Mouse (Mus musculus) forebrain, embryonic 11.5 days (tissue): ENCODE measurements around the gene Bpifa2. TPM values are rescaled to one million over a fixed set of nuclear protein-coding genes. Genes with fewer than 3 reads are reported as not detected.

Experiments
- ATAC-seq: fragments of 200-750 bp; cut with Nextera tagmentation; replicated peaks from 2 replicates; pipeline ENCODE4 v1.8.0; 2017; ENCODE audit warnings: moderate TSS enrichment; ENCODE audit not compliant: low FRiP score
- DNase-seq: peaks from one replicate; pipeline ENCODE4 v3.0.0-alpha.2; 2017; ENCODE audit warnings: low spot score
- H3K27ac ChIP-seq: fragments of 300-500 bp; sonication (generic); 2 replicates; pipeline ENCODE4 v1.5.1; 2014; ENCODE audit warnings: low read depth, low read length
- H3K27me3 ChIP-seq: fragments of 300-500 bp; sonication (generic); 2 replicates; pipeline ENCODE4 v1.6.1; 2014; ENCODE audit warnings: mild to moderate bottlenecking, low read length, mixed read lengths; ENCODE audit not compliant: control insufficient read depth, insufficient read depth
- H3K36me3 ChIP-seq: fragments of 300-500 bp; sonication (generic); 2 replicates; pipeline ENCODE4 v1.6.1; 2014; ENCODE audit warnings: mild to moderate bottlenecking, low read length, moderate library complexity, mixed read lengths; ENCODE audit not compliant: control insufficient read depth, insufficient read depth
- H3K4me1 ChIP-seq: fragments of 300-500 bp; sonication (generic); replicated peaks from 2 replicates; pipeline ENCODE4 v1.6.1; 2014; ENCODE audit warnings: low read length, mixed read lengths; ENCODE audit not compliant: control insufficient read depth, insufficient read depth
- H3K4me2 ChIP-seq: fragments of 300-500 bp; sonication (generic); 2 replicates; pipeline ENCODE4 v1.6.1; 2014; ENCODE audit warnings: low read depth, mild to moderate bottlenecking, low read length, moderate library complexity, mixed read lengths; ENCODE audit not compliant: severe bottlenecking
- H3K4me3 ChIP-seq: fragments of 300-500 bp; sonication (generic); 2 replicates; pipeline ENCODE4 v1.5.1; 2014; ENCODE audit warnings: low read depth, low read length
- H3K9ac ChIP-seq: fragments of 300-500 bp; sonication (generic); 2 replicates; pipeline ENCODE4 v1.6.1; 2014; ENCODE audit warnings: low read length
- H3K9me3 ChIP-seq: fragments of 300-500 bp; sonication (generic); 2 replicates; pipeline ENCODE4 v1.6.1; 2016; ENCODE audit warnings: low read length, mixed read lengths; ENCODE audit not compliant: control insufficient read depth
- WGBS: fragments of 180-500 bp; shearing (Covaris S2); extraction: QIAGEN DNeasy Blood & Tissue Kit; methylation state at CpG from one replicate; pipeline ENCODE4 v1.1.7; 2014; 5-methylcytosine and 5-hydroxymethylcytosine counted together
- polyA plus RNA-seq: library from polyadenylated mRNA; unstranded; fragments of >200 nt; fragmentation: Nextera tagmentation; extraction: Ambion mirVana; gene quantifications from 2 replicates; pipeline ENCODE4 v1.2.1, GENCODE M21; 2014

Bpifa2 gene
- polyA plus RNA-seq, result not detected in 2 replicates

DNA sequence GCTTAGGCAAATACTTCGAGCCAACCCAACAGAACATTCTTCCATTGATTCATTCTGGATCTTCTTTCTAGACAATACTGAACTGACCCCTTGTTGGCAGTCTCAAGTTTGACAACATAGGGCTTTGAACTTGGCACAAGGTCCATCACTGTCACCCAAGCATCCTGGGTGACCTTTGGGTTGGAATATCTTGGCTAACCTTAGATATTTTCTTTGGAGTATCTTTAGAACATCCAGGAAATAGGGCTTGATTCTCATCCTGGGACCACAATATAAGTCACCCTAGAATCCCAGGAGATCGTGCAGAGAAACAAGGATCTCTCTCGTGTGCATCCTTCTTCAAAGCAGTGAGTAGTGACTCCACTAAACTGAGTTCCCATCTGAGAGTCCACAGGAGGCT, at the start of gene Bpifa2:
Gene Bpifa2, plus strand, starts transcription at position 301 of the 400 bp plus-strand sequence.
- Histone ChIP-seq H3K27me3 (no peaks in the 10 kb centered on the region), H3K36me3 (no peaks in the 10 kb centered on the region), H3K27ac (no peak within 1 kb of the TSS), H3K4me1 (no peaks in the 10 kb centered on the region), H3K9ac (no peak within 1 kb of the TSS), H3K4me3 (no peak within 1 kb of the TSS), H3K4me2 (no peak within 1 kb of the TSS), H3K9me3 (no peaks in the 10 kb centered on the region)
- WGBS, result 79% methylated on average over 3 of the region's 3 CpGs
- no peak for ATAC-seq
- DNase-seq, result no peak

DNA sequence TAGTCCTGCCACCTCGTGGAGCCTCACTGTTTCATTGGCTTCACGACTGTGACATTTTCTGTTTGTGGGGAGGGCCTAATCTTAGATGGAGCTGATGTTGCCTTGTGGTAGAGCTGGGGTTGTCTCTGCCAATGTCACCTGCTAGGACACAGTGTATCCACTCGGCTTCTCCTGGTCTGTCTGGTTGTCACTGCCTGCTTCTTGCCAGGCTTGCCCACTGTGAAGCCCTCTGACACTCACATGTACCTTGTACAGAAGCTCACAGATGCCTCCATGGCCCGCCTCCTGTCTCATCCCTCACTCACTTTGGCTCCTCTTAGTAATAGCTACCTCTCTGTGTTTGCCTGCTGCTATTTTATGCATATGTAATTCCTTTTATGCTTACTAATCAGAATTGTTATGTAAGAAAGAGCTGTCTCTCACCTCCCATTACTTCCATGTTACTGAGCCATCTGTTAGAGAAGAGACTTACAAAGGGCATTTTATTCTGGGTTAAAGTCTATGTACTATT, 45.2 kb upstream of the Bpifa2 start:
- 74% methylated on average over 4 of the region's 4 CpGs for WGBS
- ATAC-seq, result no peak
- H3K4me3 ChIP-seq, result no peak overlapping the region

DNA sequence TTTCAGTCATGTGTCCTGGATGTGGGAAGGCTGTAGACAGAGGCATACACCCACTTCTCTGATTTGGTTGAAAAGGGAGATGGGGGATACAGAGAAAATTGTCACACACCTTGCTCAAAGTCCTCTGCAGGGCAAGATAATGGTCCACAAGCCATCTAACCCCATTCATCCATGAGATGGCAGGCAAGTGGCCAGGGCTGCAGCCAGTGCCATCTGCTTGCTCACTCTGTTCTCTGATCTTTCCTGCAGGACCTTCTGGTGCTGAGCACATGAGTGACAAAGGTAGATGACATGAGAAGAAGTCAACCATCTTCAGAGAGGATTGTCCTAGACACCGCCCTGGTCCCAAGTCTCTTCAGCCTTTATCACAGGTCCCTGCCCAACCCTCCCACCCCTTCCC, 44.7 kb upstream of the Bpifa2 start:
- Histone ChIP-seq H3K36me3 (no peaks in the 10 kb centered on the region), H3K4me1 (no peaks in the 10 kb centered on the region), H3K27me3 (no peaks in the 10 kb centered on the region), H3K9ac (no peak overlapping the region), H3K4me2 (no peak overlapping the region), H3K27ac (no peak overlapping the region), H3K9me3 (no peaks in the 10 kb centered on the region), H3K4me3 (no peak overlapping the region)
- WGBS, result 94% methylated on average over 1 of the region's 1 CpGs
- DNase-seq (no peak), ATAC-seq (no peak)

More for the DNA sequence above, 45.2 kb upstream of the Bpifa2 start:
- no peak for DNase-seq
- Histone ChIP-seq H3K36me3 (no peaks in the 10 kb centered on the region), H3K4me1 (no peaks in the 10 kb centered on the region), H3K9me3 (no peaks in the 10 kb centered on the region), H3K4me2 (no peak overlapping the region), H3K9ac (no peak overlapping the region), H3K27me3 (no peaks in the 10 kb centered on the region), H3K27ac (no peak overlapping the region)

DNA sequence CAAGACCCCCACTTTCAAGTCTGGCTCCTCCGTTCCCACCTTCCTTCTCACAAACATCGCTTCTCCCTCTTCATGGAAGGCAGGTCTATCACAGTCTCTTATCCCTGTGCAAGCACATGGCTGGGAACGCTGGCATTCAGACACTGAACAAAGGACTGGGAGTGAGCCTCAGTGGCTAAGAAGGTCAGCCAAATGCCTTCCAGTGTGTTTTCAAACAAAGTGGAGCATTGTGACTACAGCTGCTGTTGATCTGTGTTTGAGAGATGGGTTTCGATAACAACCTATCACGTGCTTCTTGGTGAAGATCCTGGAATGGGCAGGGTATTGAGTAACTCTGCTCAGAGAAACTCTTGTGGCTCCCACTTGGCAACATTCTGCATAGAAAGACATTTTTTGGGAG, 37.8 kb upstream of the Bpifa2 start:
- Histone ChIP-seq H3K27me3 (no peaks in the 10 kb centered on the region), H3K9ac (no peak overlapping the region), H3K36me3 (no peaks in the 10 kb centered on the region), H3K27ac (no peak overlapping the region), H3K9me3 (no peaks in the 10 kb centered on the region), H3K4me3 (no peak overlapping the region), H3K4me2 (no peak overlapping the region), H3K4me1 (no peaks in the 10 kb centered on the region)
- DNase-seq (no peak), ATAC-seq (no peak)
- 57% methylated on average over 5 of the region's 5 CpGs for WGBS

DNA sequence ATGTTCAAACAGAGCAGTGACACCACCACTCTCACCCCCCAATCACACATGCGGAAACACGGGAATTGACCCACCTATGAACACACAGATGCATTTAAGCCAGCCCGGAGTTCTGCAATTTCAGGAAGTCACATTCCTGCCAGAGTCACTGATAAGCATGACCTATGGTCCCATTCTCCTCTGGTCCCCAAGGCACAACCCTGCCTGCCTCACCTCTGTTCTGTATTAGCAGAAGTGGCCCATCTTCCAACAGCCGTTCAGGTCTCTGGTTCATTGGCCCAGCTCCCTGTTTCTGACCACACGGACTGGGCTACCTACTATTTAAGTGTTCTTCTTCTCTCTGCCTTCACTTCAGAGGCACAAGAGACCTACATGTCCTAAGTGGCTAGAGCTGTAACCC, 33.5 kb upstream of the Bpifa2 start, which contains the start of gene Bpifa6:
Gene Bpifa6, plus strand, starts transcription at position 364 of the 400 bp plus-strand sequence.
- H3K9ac ChIP-seq, result no peak within 1 kb of the TSS
- H3K4me1 ChIP-seq, result no peaks in the 10 kb centered on the region
- H3K27me3 ChIP-seq, result no peaks in the 10 kb centered on the region
- no peaks in the 10 kb centered on the region for H3K36me3 ChIP-seq
- no peak within 1 kb of the TSS for H3K27ac ChIP-seq
- WGBS, result 81% methylated on average over 5 of the region's 5 CpGs
- no peak for DNase-seq
- no peak within 1 kb of the TSS for H3K4me3 ChIP-seq
- no peak for ATAC-seq
- H3K4me2 ChIP-seq, result no peak within 1 kb of the TSS
- no peaks in the 10 kb centered on the region for H3K9me3 ChIP-seq

DNA sequence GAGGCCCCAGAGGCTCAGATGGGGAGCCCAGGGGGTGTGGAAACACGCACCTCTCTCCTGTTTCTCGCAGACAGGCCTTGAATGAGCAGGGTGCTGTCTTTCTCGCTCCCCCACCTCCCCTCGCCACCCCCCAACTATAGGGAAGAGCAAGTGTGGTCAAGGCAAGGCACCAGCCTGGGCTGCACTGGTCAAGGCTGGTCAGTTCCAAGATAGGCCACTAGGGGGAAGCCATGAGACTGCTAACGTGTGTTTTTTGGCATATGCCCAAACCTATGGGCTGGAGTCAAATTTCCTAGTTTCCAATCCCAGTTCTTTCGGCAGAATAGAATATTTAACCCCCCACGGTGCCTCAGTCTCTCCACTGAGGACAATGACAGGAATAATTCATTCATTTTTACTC, 12.3 kb upstream of the Bpifa2 start:
- H3K36me3 ChIP-seq, result no peaks in the 10 kb centered on the region
- no peak overlapping the region for H3K4me3 ChIP-seq

DNA sequence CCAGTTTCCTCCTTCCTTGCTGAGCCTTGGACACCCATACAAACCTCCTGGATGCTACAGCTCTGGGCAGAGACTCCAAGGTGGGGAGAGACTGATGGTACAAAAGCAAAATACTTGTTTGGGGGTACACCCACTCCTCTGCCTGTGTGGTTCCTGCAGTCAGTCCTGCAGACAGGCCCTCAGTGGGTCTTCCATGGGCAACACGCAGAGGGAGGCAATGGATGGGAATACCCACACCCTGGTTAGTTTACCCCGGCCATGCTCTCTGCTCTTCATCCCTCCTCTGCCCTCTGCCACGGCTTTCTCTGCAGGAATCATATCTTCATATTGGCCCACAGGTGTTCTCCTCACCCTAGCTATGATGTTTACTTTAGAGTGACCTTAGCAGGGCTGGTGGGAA, 7.6 kb upstream of the Bpifa2 start:
- H3K4me1 ChIP-seq, result no peaks in the 10 kb centered on the region
- DNase-seq (no peak), ATAC-seq (no peak)
- 74% methylated on average over 3 of the region's 3 CpGs for WGBS
- no peak overlapping the region for H3K9ac ChIP-seq
- no peak overlapping the region for H3K4me3 ChIP-seq
- no peak overlapping the region for H3K4me2 ChIP-seq
- no peaks in the 10 kb centered on the region for H3K36me3 ChIP-seq
- no peak overlapping the region for H3K27ac ChIP-seq
- H3K9me3 ChIP-seq, result no peaks in the 10 kb centered on the region
- no peaks in the 10 kb centered on the region for H3K27me3 ChIP-seq

More for the DNA sequence above, 12.3 kb upstream of the Bpifa2 start:
- WGBS, result 4% methylated on average over 7 of the region's 7 CpGs
- ATAC-seq (peak; percentile 44; the same call in 1 of the 2 replicates), DNase-seq (peak; percentile 86)
- no peaks in the 10 kb centered on the region for H3K27me3 ChIP-seq
- H3K4me2 ChIP-seq, result no peak overlapping the region
- H3K4me1 ChIP-seq, result no peaks in the 10 kb centered on the region
- no peak overlapping the region for H3K27ac ChIP-seq
- H3K9ac ChIP-seq, result no peak overlapping the region
- H3K9me3 ChIP-seq, result no peaks in the 10 kb centered on the region

DNA sequence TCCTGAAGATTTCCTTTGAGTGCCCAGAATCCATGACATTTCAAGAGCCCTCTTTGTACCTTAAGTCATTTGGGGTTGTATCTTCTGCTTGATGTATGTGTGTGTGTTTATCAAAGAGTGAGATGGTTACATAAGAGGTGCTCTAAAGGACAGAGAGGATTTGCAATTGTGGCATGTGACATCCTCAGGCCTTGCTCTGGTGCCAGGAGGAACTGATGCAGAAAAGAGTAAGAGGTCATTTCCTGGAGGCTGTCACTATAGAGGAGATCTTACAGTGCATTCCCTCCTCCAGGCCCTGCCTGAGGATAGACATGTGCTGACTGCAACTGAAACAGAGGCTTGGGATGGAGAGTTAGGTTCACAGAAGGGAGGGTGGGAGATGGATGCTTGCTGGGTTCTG, 7.0 kb upstream of the Bpifa2 start:
- no peak overlapping the region for H3K9ac ChIP-seq
- no peak overlapping the region for H3K27ac ChIP-seq
- no peaks in the 10 kb centered on the region for H3K4me1 ChIP-seq
- H3K4me2 ChIP-seq, result no peak overlapping the region
- no peaks in the 10 kb centered on the region for H3K27me3 ChIP-seq
- no peaks in the 10 kb centered on the region for H3K36me3 ChIP-seq
- DNase-seq (no peak), ATAC-seq (no peak)
- H3K4me3 ChIP-seq, result no peak overlapping the region
- no peaks in the 10 kb centered on the region for H3K9me3 ChIP-seq

DNA sequence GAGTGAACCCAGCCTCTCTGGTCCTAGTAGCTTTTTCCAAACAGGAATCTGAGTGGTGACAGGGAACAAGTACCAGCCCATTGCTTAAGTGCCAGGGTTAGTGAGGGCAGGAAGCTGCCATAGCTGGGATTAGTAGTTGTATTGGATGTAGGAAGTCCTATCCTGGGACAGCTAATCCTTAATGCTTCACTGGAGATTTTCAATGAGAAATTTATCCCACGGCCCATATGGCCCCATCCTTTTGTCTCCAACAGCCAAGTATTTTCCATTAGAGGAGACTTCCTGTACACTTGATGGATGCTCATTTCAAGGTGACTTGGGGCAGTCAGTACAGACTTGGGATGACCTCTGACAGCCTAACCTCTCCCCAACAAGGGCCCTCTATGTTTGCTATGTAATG, 3.6 kb upstream of the Bpifa2 start:
- 35% methylated on average over 1 of the region's 1 CpGs for WGBS
- no peak overlapping the region for H3K4me3 ChIP-seq
- no peaks in the 10 kb centered on the region for H3K9me3 ChIP-seq
- DNase-seq (no peak), ATAC-seq (no peak)
- H3K27ac ChIP-seq, result no peak overlapping the region
- no peaks in the 10 kb centered on the region for H3K27me3 ChIP-seq
- H3K9ac ChIP-seq, result no peak overlapping the region
- H3K4me1 ChIP-seq, result no peaks in the 10 kb centered on the region
- no peaks in the 10 kb centered on the region for H3K36me3 ChIP-seq
- H3K4me2 ChIP-seq, result no peak overlapping the region
